Mouse (Mus musculus) heart, postnatal 0 days (tissue): ENCODE measurements around the gene Trim10. TPM values are rescaled to one million over a fixed set of nuclear protein-coding genes. Genes with fewer than 3 reads are reported as not detected.

ENCODE experiments used
- ATAC-seq: fragments of 200-750 bp; cut with Nextera tagmentation; 2 replicates; pipeline ENCODE4 v1.8.0; 2017; ENCODE audit warnings: low read depth, moderate number of reproducible peaks, moderate library complexity; ENCODE audit not compliant: insufficient read depth
- DNase-seq: peaks from one replicate; pipeline ENCODE4 v3.0.0-alpha.2; 2016; ENCODE audit warnings: low spot score
- H3K27ac ChIP-seq: fragments of 300-500 bp; sonication (generic); 2 replicates; pipeline ENCODE4 v1.5.1; 2014; ENCODE audit warnings: low read depth, mild to moderate bottlenecking
- H3K27me3 ChIP-seq: fragments of 300-500 bp; sonication (generic); 2 replicates; pipeline ENCODE4 v1.6.1; 2014; ENCODE audit warnings: low read length, mixed read lengths; ENCODE audit not compliant: control insufficient read depth, insufficient read depth
- H3K36me3 ChIP-seq: fragments of 300-500 bp; sonication (generic); replicated peaks from 2 replicates; pipeline ENCODE4 v1.6.1; 2014; ENCODE audit warnings: low read length, mixed read lengths; ENCODE audit not compliant: control insufficient read depth, insufficient read depth
- H3K4me1 ChIP-seq: fragments of 300-500 bp; sonication (generic); 2 replicates; pipeline ENCODE4 v1.6.1; 2014; ENCODE audit warnings: antibody characterized with exemption; ENCODE audit not compliant: control insufficient read depth, insufficient read depth
- H3K4me2 ChIP-seq: fragments of 300-500 bp; sonication (generic); 2 replicates; pipeline ENCODE4 v1.6.1; 2014; ENCODE audit warnings: low read depth, mild to moderate bottlenecking, low read length, moderate library complexity
- H3K4me3 ChIP-seq: fragments of 300-500 bp; sonication (generic); 2 replicates; pipeline ENCODE4 v1.5.1; 2014; ENCODE audit warnings: low read depth, low read length
- H3K9ac ChIP-seq: fragments of 300-500 bp; sonication (generic); replicated peaks from 2 replicates; pipeline ENCODE4 v1.6.1; 2014; ENCODE audit warnings: low read depth, low read length, mixed read lengths
- H3K9me3 ChIP-seq: fragments of 300-500 bp; sonication (generic); replicated peaks from 2 replicates; pipeline ENCODE4 v1.6.1; 2016; ENCODE audit warnings: low read length; ENCODE audit not compliant: control insufficient read depth
- CTCF ChIP-seq: IDR thresholded peaks from 2 replicates; pipeline ENCODE4 v1.5.1; 2016; ENCODE audit warnings: antibody characterized with exemption, control low read depth, low read depth
- EP300 ChIP-seq: IDR thresholded peaks from 2 replicates; pipeline ENCODE4 v1.6.1; 2016; ENCODE audit warnings: antibody characterized with exemption, low read depth
- WGBS: fragments of 180-500 bp; shearing (Covaris S2); extraction: QIAGEN DNeasy Blood & Tissue Kit; methylation state at CpG from one replicate; pipeline ENCODE4 v1.1.7; 2014; 5-methylcytosine and 5-hydroxymethylcytosine counted together
- polyA plus RNA-seq: library from polyadenylated mRNA; unstranded; fragments of >200 nt; fragmentation: Nextera tagmentation; extraction: Ambion mirVana; gene quantifications from 2 replicates; pipeline ENCODE4 v1.2.1, GENCODE M21; 2015
- total RNA-seq: library from RNA; depleted of rRNA; stranded (reverse); fragments of >200 nt; gene quantifications from 2 replicates; pipeline ENCODE4 v1.2.3, GENCODE M21; 2014; ENCODE audit warnings: low replicate concordance

Trim10 gene
- total and polyA plus RNA-seq, 2 experiments from 2014 or later, result 0.15 to 0.97 TPM

- ATAC-seq, result no peak
- H3K4me3 ChIP-seq, result no peak overlapping the region
Observed at GRCm38 (mm10) chr17:36861680-36862079, 7.7 kb upstream of the Trim10 start.

GRCm38 (mm10) chr17:36866719-36867527 is 2.5 kb upstream of the Trim10 start, which contains the start of gene Trim15:
TSS of gene Trim15 (minus strand) at chr17:36867210.
- Histone ChIP-seq H3K4me1 (no peaks in the 10 kb centered on the region), H3K4me3 (0 out of 2 replicates have a peak within 1 kb of the TSS, but pooled peaks have one; percentile 13), H3K9ac (no peak within 1 kb of the TSS), H3K36me3 (no peaks in the 10 kb centered on the region), H3K4me2 (0 out of 2 replicates have a peak within 1 kb of the TSS, but pooled peaks have one; percentile 21), H3K27ac (no peak within 1 kb of the TSS), H3K9me3 (no peaks in the 10 kb centered on the region), H3K27me3 (peaks cover 33% of the 10 kb centered on the region)
- no peak for ATAC-seq
- DNase-seq, result no peak
- 10% methylated on average over 29 of the region's 29 CpGs for WGBS
- TF ChIP-seq CTCF, result no peak
- no peak for TF ChIP-seq EP300

More at GRCm38 (mm10) chr17:36861680-36862079, 7.7 kb upstream of the Trim10 start:
- Histone ChIP-seq H3K27me3 (peaks cover 20% of the 10 kb centered on the region), H3K9me3 (no peaks in the 10 kb centered on the region), H3K36me3 (peaks cover 27% of the 10 kb centered on the region), H3K4me1 (no peaks in the 10 kb centered on the region), H3K4me2 (no peak overlapping the region), H3K9ac (no peak overlapping the region), H3K27ac (no peak overlapping the region)
- TF ChIP-seq EP300 (no peak), CTCF (no peak)
- DNase-seq, result no peak
- WGBS, result 61% methylated on average over 2 of the region's 2 CpGs

DNA sequence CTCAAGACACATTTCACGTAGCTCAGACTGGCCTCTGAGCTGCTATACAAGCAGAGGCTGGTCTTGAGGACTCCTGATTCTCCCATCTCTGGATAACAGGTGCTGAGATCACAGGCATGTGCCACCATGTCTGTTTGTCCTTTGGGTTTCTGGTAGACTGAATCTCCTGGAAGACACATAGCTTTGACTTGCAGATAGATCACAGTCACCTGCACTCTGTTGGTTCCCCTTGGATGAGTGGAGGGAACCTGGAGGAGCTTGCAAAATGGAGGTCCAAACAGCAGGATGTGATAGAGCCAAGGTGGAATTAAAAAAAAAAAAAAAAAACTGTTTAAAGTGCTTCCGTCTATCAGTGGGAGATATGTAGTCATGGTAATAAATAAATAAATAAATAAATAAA is 538 bp upstream of the Trim10 start:
- peaks cover 33% of the 10 kb centered on the region for H3K27me3 ChIP-seq
- no peak for ATAC-seq
- no peak for TF ChIP-seq EP300
- TF ChIP-seq CTCF, result no peak
- no peak overlapping the region for H3K4me2 ChIP-seq
- H3K9me3 ChIP-seq, result no peaks in the 10 kb centered on the region
- H3K9ac ChIP-seq, result no peak overlapping the region
- no peak overlapping the region for H3K4me3 ChIP-seq
- H3K27ac ChIP-seq, result no peak overlapping the region
- no peaks in the 10 kb centered on the region for H3K36me3 ChIP-seq
- 87% methylated on average over 2 of the region's 2 CpGs for WGBS
- H3K4me1 ChIP-seq, result no peaks in the 10 kb centered on the region
- no peak for DNase-seq

DNA sequence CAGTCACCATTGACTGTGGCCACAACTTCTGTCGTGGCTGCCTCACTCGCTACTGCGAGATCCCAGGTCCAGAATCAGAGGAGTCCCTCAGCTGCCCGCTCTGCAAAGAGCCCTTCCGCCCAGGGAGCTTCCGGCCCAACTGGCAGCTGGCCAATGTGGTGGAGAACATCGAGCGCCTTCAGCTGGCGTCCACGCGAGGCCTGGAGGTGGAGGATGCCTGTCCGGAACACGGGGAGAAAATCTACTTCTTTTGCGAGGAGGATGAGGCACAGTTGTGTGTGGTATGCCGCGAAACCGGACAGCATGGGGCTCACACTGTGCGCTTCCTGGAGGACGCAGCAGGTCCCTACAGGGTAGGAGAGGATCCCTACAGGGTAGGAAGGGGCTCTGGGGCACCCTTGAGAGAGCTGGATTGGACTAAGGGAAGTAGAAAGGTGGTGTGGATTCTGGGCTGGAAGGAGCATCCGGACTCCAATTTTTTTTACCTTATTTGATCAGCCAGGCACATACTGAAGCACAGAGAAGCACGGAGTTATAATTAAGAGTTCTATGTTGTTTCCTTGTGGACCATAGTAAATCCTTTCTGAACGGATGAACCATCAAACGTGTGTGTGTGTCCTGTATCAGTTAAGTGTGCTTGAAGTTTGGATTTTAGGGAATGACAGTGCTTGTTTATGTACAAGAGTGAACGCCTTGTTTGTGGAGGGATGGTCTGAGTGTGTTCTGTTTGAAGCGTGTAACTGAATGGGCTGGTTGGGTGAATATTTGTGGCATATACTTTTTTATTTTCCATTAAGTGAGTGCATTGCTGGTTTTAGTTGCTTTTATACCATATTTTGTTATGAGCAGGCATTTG is 809 bp downstream of the Trim10 start:
- ATAC-seq, result no peak
- Histone ChIP-seq H3K9ac (no peak overlapping the region), H3K4me2 (0 out of 2 replicates have a peak overlapping the region, but pooled peaks have one; percentile 12), H3K9me3 (no peaks in the 10 kb centered on the region), H3K4me3 (no peak overlapping the region), H3K36me3 (no peaks in the 10 kb centered on the region), H3K27me3 (peaks cover 26% of the 10 kb centered on the region), H3K4me1 (no peaks in the 10 kb centered on the region), H3K27ac (no peak overlapping the region)
- WGBS, result 55% methylated on average over 25 of the region's 25 CpGs
- DNase-seq, result no peak
- TF ChIP-seq CTCF (no peak), EP300 (no peak)

GRCm38 (mm10) chr17:36874636-36875035 is 5.3 kb downstream of the Trim10 start:
- no peak overlapping the region for H3K4me3 ChIP-seq
- ATAC-seq, result no peak
- no peaks in the 10 kb centered on the region for H3K4me1 ChIP-seq
- H3K27ac ChIP-seq, result no peak overlapping the region
- 38% methylated on average over 4 of the region's 4 CpGs for WGBS
- H3K27me3 ChIP-seq, result peaks cover 3% of the 10 kb centered on the region; the same call in 1 of the 2 replicates
- no peak overlapping the region for H3K4me2 ChIP-seq
- DNase-seq, result no peak
- H3K36me3 ChIP-seq, result no peaks in the 10 kb centered on the region
- no peaks in the 10 kb centered on the region for H3K9me3 ChIP-seq
- no peak overlapping the region for H3K9ac ChIP-seq
- TF ChIP-seq EP300 (no peak), CTCF (no peak)
